Mouse (Mus musculus) brain, embryonic 18.5 days (tissue): ENCODE data around the gene Spen.
A peak's percentile ranks its signal among the peaks of the same experiment; 100 is the strongest.

Experiments
- DNase-seq: peaks from one replicate; pipeline ENCODE4 v3.0.0-alpha.2; 2012; ENCODE audit warnings: low read depth, low spot score

Gene Spen

GRCm38 (mm10) chr4:141530979-141531378 lies 7.4 kb downstream of the Spen start:
- no peak for DNase-seq

DNA sequence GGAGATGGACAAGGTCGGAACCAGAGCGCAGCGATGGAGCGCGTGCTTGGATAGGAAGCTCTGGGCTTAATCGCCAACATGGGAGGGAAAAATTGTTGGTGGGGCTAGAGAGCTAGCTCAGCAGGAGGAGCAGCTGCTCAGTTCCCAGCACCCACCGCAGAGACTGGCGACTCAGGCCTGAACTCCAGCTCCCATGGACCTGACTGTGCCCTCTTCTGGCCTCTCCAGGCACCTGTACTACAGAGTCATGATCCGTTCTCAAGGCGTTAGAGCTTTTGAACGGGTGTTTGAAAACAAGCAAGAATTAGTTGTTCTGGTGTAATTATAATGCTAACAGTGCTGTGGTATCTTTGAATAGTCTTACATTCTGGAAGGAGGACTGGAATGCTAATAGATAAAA lies 9.5 kb downstream of the Spen start:
- no peak for DNase-seq

DNA sequence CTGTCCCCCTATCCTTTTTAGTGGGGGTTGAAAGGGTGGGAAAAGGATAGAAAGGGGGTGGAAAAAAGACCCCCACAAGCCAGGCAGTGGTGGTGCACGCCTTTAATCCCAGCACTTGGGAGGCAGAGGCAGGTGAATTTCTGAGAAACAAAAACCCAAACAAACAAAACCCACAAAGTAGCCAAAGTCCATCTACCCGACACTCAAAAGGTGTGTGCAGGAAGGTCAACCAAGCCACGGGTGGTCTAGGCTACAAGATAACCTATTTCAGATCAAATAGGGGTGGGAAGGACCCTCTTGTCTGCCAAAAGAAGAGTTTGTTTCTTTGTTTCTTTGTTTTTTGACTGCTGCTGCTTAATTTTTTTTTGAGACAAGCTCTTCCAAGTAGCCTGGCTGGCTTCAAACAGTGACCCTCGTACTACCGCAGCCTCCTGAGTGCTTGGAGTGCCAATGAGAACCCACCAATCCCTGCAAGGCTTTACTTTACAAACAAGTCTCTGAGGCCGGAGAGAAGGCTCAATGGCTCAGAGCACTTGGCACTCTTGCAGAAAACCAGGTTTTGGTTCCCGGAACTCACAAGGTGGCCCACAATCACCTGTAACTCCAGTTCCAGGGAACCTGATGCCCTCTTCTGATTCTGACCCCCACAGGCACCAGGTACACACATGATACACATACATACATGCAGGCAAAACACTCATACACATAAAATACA lies 11.3 kb downstream of the Spen start:
- no peak for DNase-seq

DNA sequence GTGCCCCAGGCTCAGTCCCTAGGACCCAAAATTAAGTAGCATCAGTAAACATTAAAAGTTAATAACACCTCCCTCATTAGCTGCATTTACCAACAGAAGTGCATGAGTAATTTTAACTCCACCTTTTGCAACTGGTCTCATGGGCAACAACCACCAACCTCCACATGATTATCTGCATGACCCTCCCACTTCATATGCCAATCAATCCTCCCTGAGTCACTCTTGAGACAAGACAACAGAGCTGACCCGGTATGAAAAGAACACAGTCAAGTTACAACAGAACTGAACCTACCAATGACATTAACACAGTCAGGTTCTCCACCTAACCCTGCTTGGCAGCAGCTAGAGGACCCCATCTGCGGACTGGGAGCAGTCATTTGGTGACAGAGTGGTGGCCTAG lies 12.5 kb downstream of the Spen start:
- DNase-seq: no peak

DNA sequence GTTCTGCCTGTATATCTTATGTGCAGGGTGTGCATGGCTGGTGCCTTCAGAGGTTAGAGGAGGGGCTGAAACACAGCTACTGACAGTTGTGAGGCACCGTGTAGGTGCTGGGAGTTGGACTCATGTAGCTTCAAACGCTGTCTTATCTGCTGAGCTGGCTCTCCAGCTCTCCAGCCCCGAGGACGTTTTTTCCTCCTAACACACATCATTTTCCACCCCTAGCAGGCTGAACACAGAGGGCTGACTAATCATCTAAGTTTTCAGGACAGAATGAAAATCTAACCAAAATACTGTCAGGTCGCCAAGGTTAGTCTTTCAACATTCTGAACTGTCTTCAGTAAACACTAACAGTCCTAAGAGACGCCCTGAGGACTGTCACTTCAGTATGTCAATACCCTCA lies 13.7 kb downstream of the Spen start:
- DNase-seq: no peak

- no peak for DNase-seq
Observed at GRCm38 (mm10) chr4:141523128-141523527, 15.3 kb downstream of the Spen start.

- no peak for DNase-seq
Observed at GRCm38 (mm10) chr4:141518386-141518785, 20.0 kb downstream of the Spen start.

- no peak for DNase-seq
Observed at GRCm38 (mm10) chr4:141514179-141514641, 24.2 kb downstream of the Spen start.

DNA sequence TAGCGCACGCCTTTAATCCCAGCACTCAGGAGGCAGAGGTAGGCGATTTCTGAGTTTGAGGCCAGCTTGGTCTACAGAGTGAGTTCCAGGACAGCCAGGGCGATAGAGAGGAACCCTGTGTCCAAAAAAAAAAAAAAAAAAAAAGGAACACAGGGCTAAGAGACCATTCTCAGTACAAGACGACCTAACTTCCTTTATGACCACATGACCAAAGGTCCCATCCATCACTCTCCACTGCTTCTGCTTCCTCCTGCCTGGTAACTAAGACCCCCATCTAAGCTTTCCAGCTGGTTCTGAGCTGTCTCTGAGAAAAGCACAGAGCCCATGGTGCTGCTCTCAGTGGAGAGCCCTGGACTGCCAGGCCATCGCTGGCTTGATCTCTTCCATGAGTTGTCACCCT lies 26.3 kb downstream of the Spen start:
- DNase-seq: no peak

- no peak for DNase-seq
Observed at GRCm38 (mm10) chr4:141510457-141510856, 27.9 kb downstream of the Spen start.

DNA sequence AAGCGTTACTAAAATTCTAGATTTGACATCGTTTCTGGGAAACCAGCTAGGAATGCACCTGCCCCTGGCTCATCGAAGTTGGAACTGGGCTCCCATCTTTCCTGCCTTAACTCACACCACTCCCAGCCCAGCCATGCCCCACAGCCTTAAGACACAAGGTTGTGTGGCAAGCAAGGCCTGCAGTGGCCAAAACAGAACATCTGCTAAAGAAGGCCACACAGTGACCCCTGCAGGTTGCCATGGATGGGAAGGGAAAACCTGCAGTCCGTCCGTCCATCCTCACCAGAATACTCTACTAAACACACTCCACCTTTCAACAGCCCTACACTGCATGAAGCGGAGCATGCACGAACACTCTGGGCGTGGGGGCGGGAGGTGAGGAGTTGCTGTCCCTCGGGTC lies 31.5 kb downstream of the Spen start:
- DNase-seq: no peak

DNA sequence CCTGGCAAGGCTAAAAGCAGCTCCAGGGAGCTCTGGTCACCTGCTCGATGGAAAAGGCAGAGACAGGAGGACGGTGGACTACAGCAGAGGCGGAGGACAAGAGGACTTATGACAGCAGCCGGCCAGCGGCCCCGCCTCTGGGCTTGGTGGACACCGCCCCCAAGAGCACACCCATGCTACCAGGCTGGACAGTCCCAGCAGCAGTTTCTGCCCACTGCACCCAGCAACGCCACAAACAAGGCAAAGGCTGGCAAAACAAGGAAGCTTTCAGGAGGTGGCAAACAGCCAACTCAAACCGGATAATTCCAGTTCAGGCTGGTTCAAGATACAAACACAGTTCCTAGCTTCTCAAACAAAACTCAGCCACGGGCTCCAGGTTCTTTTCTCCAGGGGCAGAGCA lies 32.0 kb downstream of the Spen start:
- DNase-seq: peak; percentile 57

GRCm38 (mm10) chr4:141505810-141506209 lies 32.6 kb downstream of the Spen start:
- DNase-seq: no peak

DNA sequence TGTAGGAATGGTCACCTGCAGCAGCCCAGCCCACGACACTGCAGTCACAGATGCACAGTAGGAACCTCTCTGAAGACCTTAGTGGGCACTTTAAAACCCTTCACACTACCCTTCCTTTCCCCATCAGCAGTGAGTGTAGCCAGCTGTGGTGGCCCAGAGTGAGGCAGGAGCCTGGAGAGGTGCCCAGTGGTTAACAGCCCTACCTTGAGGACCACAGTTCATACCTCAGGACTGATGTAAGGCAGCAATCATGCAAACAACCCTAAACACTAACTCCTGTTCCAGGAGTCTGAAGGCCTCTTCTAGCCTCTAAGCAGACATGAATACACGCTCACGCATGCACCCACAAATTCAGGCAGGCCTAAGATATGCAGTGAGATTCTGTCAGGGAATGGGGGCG lies 33.9 kb downstream of the Spen start:
- no peak for DNase-seq

DNA sequence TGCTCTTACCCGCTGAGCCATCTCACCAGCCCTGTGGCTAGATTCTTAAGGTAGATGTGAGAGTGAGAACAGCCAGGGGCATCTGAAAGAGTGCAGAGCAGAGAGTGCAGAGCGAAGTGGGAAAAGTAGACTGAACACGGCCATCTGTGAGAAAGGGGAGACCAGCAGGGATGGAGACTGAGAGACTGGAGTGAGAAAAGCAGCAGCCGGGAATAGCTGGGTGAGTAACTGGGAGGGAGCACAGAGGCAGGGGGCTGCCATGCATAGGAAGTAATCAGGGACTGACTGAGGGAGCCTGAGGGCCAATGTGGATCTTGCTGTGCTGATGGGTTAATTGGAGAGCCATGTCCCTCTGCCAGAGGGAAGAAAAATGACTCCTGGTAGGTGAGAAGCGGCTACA lies 35.7 kb downstream of the Spen start:
- no peak for DNase-seq

DNA sequence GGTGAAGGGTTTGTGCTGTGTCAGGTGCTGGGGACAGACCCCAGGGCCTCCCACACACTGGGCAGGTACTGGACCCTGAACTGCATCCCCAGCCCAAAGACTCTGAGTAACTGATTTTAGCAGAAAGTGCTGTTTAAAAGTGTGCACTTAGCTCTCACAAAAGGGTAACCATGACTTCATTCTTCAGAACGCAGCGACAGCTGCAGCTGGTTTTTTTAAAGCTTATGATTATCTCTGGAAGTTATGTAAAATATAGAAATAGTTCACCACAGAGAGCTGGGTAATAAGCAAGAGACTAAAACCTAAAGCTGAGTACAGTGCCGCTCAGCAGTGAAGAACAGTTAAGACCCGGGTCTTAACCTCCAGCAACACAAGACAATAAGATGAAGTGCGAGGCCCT lies 37.3 kb downstream of the Spen start:
- no peak for DNase-seq

- DNase-seq: no peak
Observed at GRCm38 (mm10) chr4:141500637-141501036, 37.8 kb downstream of the Spen start.

DNA sequence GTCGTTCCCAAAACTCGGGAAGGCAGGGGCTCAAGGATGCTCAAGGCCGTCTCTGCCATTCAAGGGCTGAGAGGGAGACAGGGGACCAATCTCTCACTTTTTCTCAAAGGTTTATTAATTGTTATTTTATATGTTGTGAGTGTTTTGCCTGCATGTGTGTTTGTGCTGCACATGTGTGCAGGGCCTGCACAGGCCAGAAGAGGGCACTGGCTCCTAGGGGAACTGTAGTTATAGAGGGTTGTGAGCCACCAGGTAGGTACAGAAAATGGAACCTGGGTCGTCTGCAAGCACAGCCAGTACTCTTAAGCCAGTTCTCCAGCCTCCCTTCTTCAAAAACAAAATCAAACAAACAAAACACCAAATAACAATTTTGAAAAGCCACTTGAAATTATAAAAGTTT lies 49.7 kb downstream of the Spen start:
- no peak for DNase-seq

DNA sequence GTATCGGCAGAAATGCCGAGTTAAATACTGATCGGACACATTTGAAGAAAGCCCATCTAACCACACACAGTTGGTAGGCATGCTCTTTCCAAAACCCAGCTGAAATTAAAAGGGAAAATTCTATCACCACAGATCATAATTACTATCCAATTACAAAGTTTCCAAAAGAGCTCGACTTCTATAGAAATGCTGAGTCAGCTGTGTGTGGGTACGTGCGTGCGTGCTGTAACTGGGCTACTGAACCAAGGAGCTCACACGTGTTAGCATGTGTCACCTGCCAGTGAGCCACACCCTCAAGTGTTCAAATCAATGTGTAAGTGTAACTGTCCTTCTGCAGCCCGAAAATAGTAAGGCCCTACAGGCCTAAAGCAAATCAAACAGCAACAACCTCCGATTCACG lies 50.8 kb downstream of the Spen start:
- no peak for DNase-seq

DNA sequence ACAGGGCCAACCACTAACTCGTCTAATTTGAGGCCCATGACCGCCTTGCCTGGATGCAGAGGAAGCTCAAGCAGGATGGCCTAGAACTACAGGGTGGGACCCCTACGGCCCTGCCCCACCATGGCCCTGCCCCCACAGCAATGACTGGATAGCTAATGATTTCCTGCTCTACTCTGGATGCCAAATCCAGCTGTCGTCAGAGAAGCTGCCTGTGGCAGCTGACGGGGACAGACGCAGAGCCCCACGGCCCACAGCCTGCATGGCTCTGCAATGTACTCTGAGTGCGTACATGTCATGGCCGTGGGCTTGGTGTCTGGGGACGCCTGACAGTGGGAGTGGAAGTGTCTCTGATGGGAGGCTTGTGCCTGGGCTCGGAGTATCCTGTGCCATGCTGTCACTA lies 54.3 kb downstream of the Spen start:
- no peak for DNase-seq

- DNase-seq: no peak
Observed at GRCm38 (mm10) chr4:141479411-141479810, 59.0 kb downstream of the Spen start.

- no peak for DNase-seq
Observed at GRCm38 (mm10) chr4:141478794-141479193, 59.6 kb downstream of the Spen start.

DNA sequence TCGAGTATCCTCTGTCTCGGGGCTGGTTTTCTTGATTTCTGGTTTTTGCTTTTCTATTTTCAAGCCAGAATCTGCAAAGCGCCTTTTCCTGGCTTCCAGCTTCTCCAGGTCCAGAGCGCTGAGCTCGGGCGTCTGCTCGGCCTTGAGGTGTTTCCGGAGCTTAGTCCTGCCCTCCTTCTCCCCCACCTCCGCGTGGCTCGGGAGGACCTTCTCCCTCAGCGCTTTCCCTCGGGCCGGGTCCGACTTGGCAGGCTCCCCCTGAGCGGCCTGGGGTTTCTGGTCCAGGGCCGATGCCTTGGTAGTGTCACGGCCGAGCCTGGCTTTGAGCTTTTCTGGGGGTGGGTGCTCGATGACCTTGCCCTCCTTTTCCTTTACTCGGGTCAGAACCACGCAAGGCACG lies 60.2 kb downstream of the Spen start:
- no peak for DNase-seq

DNA sequence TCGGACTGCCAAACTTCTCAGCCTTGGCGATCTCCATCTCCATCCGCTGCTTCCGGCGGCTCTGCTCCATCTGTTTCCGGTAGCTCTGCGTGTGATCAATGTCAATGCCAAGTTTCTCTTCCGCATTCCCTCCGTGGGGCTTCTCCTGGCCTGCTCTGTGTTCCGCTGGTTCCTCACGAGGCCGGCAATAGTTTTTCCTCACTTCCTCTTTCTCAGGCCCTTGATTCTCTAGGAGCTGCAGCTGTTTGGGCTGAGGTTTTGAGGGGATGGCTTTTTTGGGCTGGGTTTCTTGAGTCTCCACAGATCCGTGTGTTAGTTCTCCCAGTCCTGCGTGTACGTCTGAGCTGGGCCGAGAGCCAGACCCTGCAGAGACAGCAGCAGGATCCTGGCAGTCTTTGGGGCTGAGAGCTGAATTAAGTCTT lies 60.7 kb downstream of the Spen start:
- peak; percentile 54 for DNase-seq
